Mouse (Mus musculus): Measurements from ENCODE around the gene Zcchc2.
A peak's percentile ranks its signal among the peaks of the same experiment; 100 is the strongest.

The Zcchc2 gene

GRCm38 (mm10) chr1:105990138-105990821 is at the start of gene Zcchc2:
Zcchc2 (plus strand) TSS chr1:105990406.
- peak; percentile 99 for DNase-seq (ENCODE audit: low read depth, low spot score)

GRCm38 (mm10) chr1:105944927-105945580 is 45.2 kb upstream of the Zcchc2 start:
- DNase-seq (ENCODE audit: low read depth, low spot score), result peak; percentile 72

- peak; percentile 94 for DNase-seq (ENCODE audit: low read depth, low spot score)
Observed at GRCm38 (mm10) chr1:105946581-105947540, 43.3 kb upstream of the Zcchc2 start.

GRCm38 (mm10) chr1:105948352-105948751 is 41.9 kb upstream of the Zcchc2 start:
- no peak for DNase-seq (ENCODE audit: low read depth, low spot score)

- DNase-seq (ENCODE audit: low read depth, low spot score), result no peak
Observed at GRCm38 (mm10) chr1:105953588-105953987, 36.6 kb upstream of the Zcchc2 start.

GRCm38 (mm10) chr1:105954047-105954446 is 36.2 kb upstream of the Zcchc2 start:
- DNase-seq (ENCODE audit: low read depth, low spot score), result no peak

- DNase-seq (ENCODE audit: low read depth, low spot score), result no peak
Observed at GRCm38 (mm10) chr1:105956057-105956456, 34.1 kb upstream of the Zcchc2 start.

- no peak for DNase-seq (ENCODE audit: low read depth, low spot score)
Observed at GRCm38 (mm10) chr1:105961472-105961871, 28.7 kb upstream of the Zcchc2 start.

- no peak for DNase-seq (ENCODE audit: low read depth, low spot score)
Observed at GRCm38 (mm10) chr1:105962084-105962818, 28.0 kb upstream of the Zcchc2 start.

- peak; percentile 39 for DNase-seq (ENCODE audit: low read depth, low spot score)
Observed at GRCm38 (mm10) chr1:105962852-105963251, 27.4 kb upstream of the Zcchc2 start.

GRCm38 (mm10) chr1:105964514-105964913 is 25.7 kb upstream of the Zcchc2 start:
- no peak for DNase-seq (ENCODE audit: low read depth, low spot score)

GRCm38 (mm10) chr1:105965189-105965588 is 25.0 kb upstream of the Zcchc2 start:
- DNase-seq (ENCODE audit: low read depth, low spot score), result peak; percentile 20

GRCm38 (mm10) chr1:105971490-105972170 is 18.6 kb upstream of the Zcchc2 start:
- DNase-seq (ENCODE audit: low read depth, low spot score), result no peak

- DNase-seq (ENCODE audit: low read depth, low spot score), result no peak
Observed at GRCm38 (mm10) chr1:105974023-105974422, 16.2 kb upstream of the Zcchc2 start.

- DNase-seq (ENCODE audit: low read depth, low spot score), result peak; percentile 50
Observed at GRCm38 (mm10) chr1:105977446-105978094, 12.6 kb upstream of the Zcchc2 start.

- no peak for DNase-seq (ENCODE audit: low read depth, low spot score)
Observed at GRCm38 (mm10) chr1:105980849-105981610, 9.2 kb upstream of the Zcchc2 start.

GRCm38 (mm10) chr1:105982496-105983364 is 7.5 kb upstream of the Zcchc2 start:
- DNase-seq (ENCODE audit: low read depth, low spot score), result no peak

GRCm38 (mm10) chr1:105984172-105984571 is 6.0 kb upstream of the Zcchc2 start:
- no peak for DNase-seq (ENCODE audit: low read depth, low spot score)

- DNase-seq (ENCODE audit: low read depth, low spot score), result no peak
Observed at GRCm38 (mm10) chr1:105988171-105988570, 2.0 kb upstream of the Zcchc2 start.

Measured in brain, adult 2 months (tissue).